In genomic region chrX:96052798-96053197, GRCm38 (mm10) we compare ENCODE assay signal across 12 mouse cellular contexts. TPM values are rescaled to one million over a fixed set of nuclear protein-coding genes. Genes with fewer than 3 reads are reported as not detected.
DNase-seq lines count a peak whose midpoint lies in the region; ATAC-seq and TF ChIP-seq lines count a peak whose summit lies in the region.
"Had no signal": no experiment of that assay in that cellular context is flagged by ENCODE, and none has a peak within 500 bp of the region (broad histone marks: within the 10 kb centered on the region; RNA-seq: fewer than 3 reads in every experiment).

No protein-coding gene starts in this region.

- no peak for TF ChIP-seq CTCF in gastrocnemius, adult 2 months (IDR thresholded peaks at IDR 0.05)

- WGBS in heart, embryonic 10.5 days = 64% methylated on average over 1 of the region's 1 CpGs

- H3K36me3 ChIP-seq in heart, embryonic 10.5 days = no peaks in the 10 kb centered on the region
- H3K36me3 ChIP-seq: forebrain, embryonic 12.5 days; liver, embryonic 15.5 days; neural tube, embryonic 12.5 days had no signal

- intact Hi-C loops in gastrocnemius, adult 2 months (cut with DNase I) = no loop called here

- no peak for ATAC-seq in megakaryocyte progenitor cell, adult 5-6 weeks (replicated peaks; ENCODE audit: poor library complexity)
- ATAC-seq: intestine, embryonic 16.5 days had no signal

- no peaks in the 10 kb centered on the region for H3K9me3 ChIP-seq in heart, embryonic 10.5 days
- H3K9me3 ChIP-seq: forebrain, embryonic 12.5 days; liver, embryonic 15.5 days; neural tube, embryonic 12.5 days had no signal

- no peak overlapping the region for H3K4me3 ChIP-seq in heart, embryonic 10.5 days
- H3K4me3 ChIP-seq in gastrocnemius, adult 2 months = no peak overlapping the region
- H3K4me3 ChIP-seq: forebrain, embryonic 12.5 days; liver, embryonic 15.5 days; neural tube, embryonic 12.5 days had no signal

- peak; percentile 97 for DNase-seq in heart, adult 11 months
- no peak for DNase-seq in heart, embryonic 10.5 days (ENCODE audit: low spot score)
- peak; percentile 63 for DNase-seq in Muller cell, postnatal 12 days (ENCODE audit: inconsistent ontology term)
- peak; percentile 50 for DNase-seq in gastrocnemius, adult 2 months
- peak; percentile 44 for DNase-seq in kidney, adult 9 months
- DNase-seq in urinary bladder, postnatal 10 days (ENCODE audit: low spot score) = no peak
- DNase-seq in left cerebral cortex, adult 11 months (ENCODE audit: low spot score) = no peak

- H3K4me1 ChIP-seq in heart, embryonic 10.5 days = no peaks in the 10 kb centered on the region
- H3K4me1 ChIP-seq: forebrain, embryonic 12.5 days; liver, embryonic 15.5 days; neural tube, embryonic 12.5 days had no signal

- H3K27ac ChIP-seq in heart, embryonic 10.5 days = no peak overlapping the region
- H3K27ac ChIP-seq in gastrocnemius, adult 2 months = no peak overlapping the region
- H3K27ac ChIP-seq: forebrain, embryonic 12.5 days; liver, embryonic 15.5 days; neural tube, embryonic 12.5 days had no signal

- no peaks in the 10 kb centered on the region for H3K27me3 ChIP-seq in heart, embryonic 10.5 days (ENCODE audit: insufficient read depth, poor library complexity, severe bottlenecking)
- H3K27me3 ChIP-seq: forebrain, embryonic 12.5 days; liver, embryonic 15.5 days; neural tube, embryonic 12.5 days had no signal

RNA-seq across cellular contexts. Expression of gene Msn, which starts 43.0 kb away (rescaled TPM):
- 146 and 191 TPM in 2 replicates for polyA plus RNA-seq in heart, embryonic 10.5 days (2016; fragmentation: Nextera tagmentation; extraction: Ambion mirVana)
- 10 to 100 TPM; 23.3 to 33.8 TPM for total RNA-seq in gastrocnemius, adult 2 months (2021)
- total RNA-seq in megakaryocyte progenitor cell, adult 5-6 weeks (2015) = 255 and 258 TPM in 2 replicates
- total RNA-seq in megakaryocyte progenitor cell, adult 5-6 weeks (2017) = 86.4 and 103 TPM in 2 replicates

Comparison
In these comparisons a context has a peak if more than half of its experiments do, and no peak if none do; other contexts are left out.
1. DNase-seq: peak in heart, adult 11 months (single experiment), Muller cell, postnatal 12 days (single experiment), gastrocnemius, adult 2 months (single experiment) and kidney, adult 9 months (single experiment); none in heart, embryonic 10.5 days (single experiment), urinary bladder, postnatal 10 days (single experiment) and left cerebral cortex, adult 11 months (single experiment).